Mouse (Mus musculus): ENCODE measurements around the gene Camk1d.

GRCm38 (mm10) chr2:5668940-5669339 is 45.4 kb downstream of the Camk1d start:
- TF ChIP-seq CTCF (IDR thresholded peaks at IDR 0.05; ENCODE audit: low read depth) (no peak), EP300 (IDR thresholded peaks at IDR 0.05; ENCODE audit: low read depth) (no peak)

Measured in heart, postnatal 0 days (tissue).